Mouse (Mus musculus) bone marrow, adult 2 months (tissue): ENCODE measurements around the gene Cit.

Experiments
- CTCF ChIP-seq: fragments of 200-500 bp; IDR thresholded peaks from 2 replicates; pipeline ENCODE4 v1.5.1; 2011; ENCODE audit warnings: low read length, control low read depth; ENCODE audit not compliant: control insufficient read depth, insufficient read depth
- POLR2A ChIP-seq: fragments of 200-500 bp; IDR thresholded peaks from 2 replicates; pipeline ENCODE4 v1.6.1; 2011; ENCODE audit warnings: low read depth, mild to moderate bottlenecking, control low read depth, low read length, borderline replicate concordance; ENCODE audit not compliant: control insufficient read depth

- TF ChIP-seq CTCF (no peak), POLR2A (no peak)
Observed at GRCm38 (mm10) chr5:115907037-115908009, 62.2 kb downstream of the Cit start.
